Mouse (Mus musculus): Measurements from ENCODE around the gene Gm15517.

- TF ChIP-seq CTCF (IDR thresholded peaks at IDR 0.05 in 2 of 3, conservative IDR thresholded peaks at IDR 0.05 in 1 of 3; ENCODE audit: control insufficient read depth in 1 of 3, insufficient read depth in 1 of 3, low read depth in 2 of 3, low read length in 3 of 3, poor library complexity in 1 of 3, severe bottlenecking in 1 of 3) (peak; percentile 42 to 61 (median 50)), JUND (IDR thresholded peaks at IDR 0.05; ENCODE audit: low read depth, low read length) (no peak), MYC (IDR thresholded peaks at IDR 0.05; ENCODE audit: low read depth, low read length) (no peak), POLR2A (IDR thresholded peaks at IDR 0.05; ENCODE audit: control insufficient read depth in 1 of 2, insufficient read depth in 1 of 2, low read depth in 1 of 2, low read length in 2 of 2, poor library complexity in 1 of 2) (no peak), GATA1 (IDR thresholded peaks at IDR 0.05; ENCODE audit: low read depth, low read length) (no peak), UBTF (IDR thresholded peaks at IDR 0.05; ENCODE audit: borderline replicate concordance, insufficient read depth, low read depth, low read length) (no peak), NRF1 (IDR thresholded peaks at IDR 0.05; ENCODE audit: insufficient read depth, low read depth, low read length, poor library complexity, severe bottlenecking) (no peak), TAL1 (IDR thresholded peaks at IDR 0.05; ENCODE audit: low read length) (no peak), NELFE (IDR thresholded peaks at IDR 0.05; ENCODE audit: low read depth, low read length) (no peak), E2F4 (IDR thresholded peaks at IDR 0.05; ENCODE audit: borderline replicate concordance, low read depth, low read length) (no peak), EP300 (IDR thresholded peaks at IDR 0.05; ENCODE audit: low read depth in 1 of 2, low read length in 2 of 2) (no peak), POLR2AphosphoS5 (IDR thresholded peaks at IDR 0.05; ENCODE audit: borderline replicate concordance, low read depth, low read length) (no peak)
Measured at GRCm38 (mm10) chr7:44277250-44277622, 16.0 kb downstream of the Gm15517 start.

Data from MEL (cell line).